Mouse (Mus musculus) intestine, embryonic 14.5 days (tissue): ENCODE measurements at regions not wholly inside any gene's neighbourhood (a gene's known extent, or its start where the extent isn't known, plus 50 kb on each side); places are given as distances from the start of the nearest gene placed in this dataset.
"Not testable (repeated sequence)": the region's sequence is repeated elsewhere in the genome, so short reads cannot be mapped to it uniquely, and the experiment has no call there.

Experiments used
- ATAC-seq: fragments of 200-750 bp; cut with Nextera tagmentation; replicated peaks from 2 replicates; pipeline ENCODE4 v1.8.0; 2017; ENCODE audit warnings: low read depth, moderate number of reproducible peaks, moderate TSS enrichment, moderate library complexity; ENCODE audit not compliant: low FRiP score, low TSS enrichment
- DNase-seq: peaks from one replicate; pipeline ENCODE4 v3.0.0-alpha.2; 2018; ENCODE audit warnings: low spot score
- H3K27ac ChIP-seq: fragments of 300-500 bp; sonication (generic); 2 replicates; pipeline ENCODE4 v1.5.1; 2014; ENCODE audit warnings: low read depth, mild to moderate bottlenecking, control low read depth
- H3K27me3 ChIP-seq: fragments of 300-500 bp; sonication (generic); replicated peaks from 2 replicates; pipeline ENCODE4 v1.6.1; 2014; ENCODE audit warnings: low read length, control low read depth; ENCODE audit not compliant: control insufficient read depth, insufficient read depth
- H3K36me3 ChIP-seq: fragments of 300-500 bp; sonication (generic); 2 replicates; pipeline ENCODE4 v1.6.1; 2014; ENCODE audit warnings: low read length, control low read depth; ENCODE audit not compliant: control insufficient read depth, insufficient read depth
- H3K4me1 ChIP-seq: fragments of 300-500 bp; sonication (generic); replicated peaks from 2 replicates; pipeline ENCODE4 v1.6.1; 2014; ENCODE audit warnings: low read length, control low read depth, mixed read lengths; ENCODE audit not compliant: control insufficient read depth, insufficient read depth
- H3K4me2 ChIP-seq: fragments of 300-500 bp; sonication (generic); 2 replicates; pipeline ENCODE4 v1.6.1; 2014; ENCODE audit warnings: low read length
- H3K4me3 ChIP-seq: fragments of 300-500 bp; sonication (generic); 2 replicates; pipeline ENCODE4 v1.5.1; 2014; ENCODE audit warnings: low read depth, low read length, control low read depth, mixed read lengths
- H3K9ac ChIP-seq: fragments of 300-500 bp; sonication (generic); 2 replicates; pipeline ENCODE4 v1.6.1; 2014; ENCODE audit warnings: mild to moderate bottlenecking, low read length
- H3K9me3 ChIP-seq: fragments of 300-500 bp; sonication (generic); 2 replicates; pipeline ENCODE4 v1.6.1; 2016; ENCODE audit warnings: low read length, control low read depth; ENCODE audit not compliant: control insufficient read depth
- WGBS: fragments of 180-500 bp; shearing (Covaris S2); extraction: QIAGEN DNeasy Blood & Tissue Kit; methylation state at CpG from one replicate; pipeline ENCODE4 v1.1.7; 2014; 5-methylcytosine and 5-hydroxymethylcytosine counted together

DNA sequence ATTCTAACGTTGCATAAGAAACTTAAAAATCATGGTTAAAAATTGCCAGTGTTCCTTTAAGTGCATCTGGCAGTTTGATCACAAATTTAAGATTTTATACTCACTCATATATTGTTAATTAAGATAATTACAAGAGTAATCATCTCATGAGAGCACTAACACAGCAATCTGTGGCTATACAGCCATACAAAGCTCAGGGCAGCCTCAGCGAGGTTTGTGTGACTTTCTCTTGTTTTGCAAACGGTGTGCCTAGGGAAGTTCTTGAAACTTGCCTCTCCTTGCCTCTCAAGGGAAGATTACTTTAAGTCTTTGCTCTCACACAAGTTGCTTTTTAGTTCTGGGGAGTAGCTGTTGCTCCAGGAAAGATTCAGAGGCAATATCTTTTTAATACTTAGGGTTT is 58.1 kb upstream of the Slc1a4 start:
- H3K4me2 ChIP-seq, result no peak overlapping the region
- no peak for ATAC-seq
- 77% methylated on average over 3 of the region's 3 CpGs for WGBS

DNA sequence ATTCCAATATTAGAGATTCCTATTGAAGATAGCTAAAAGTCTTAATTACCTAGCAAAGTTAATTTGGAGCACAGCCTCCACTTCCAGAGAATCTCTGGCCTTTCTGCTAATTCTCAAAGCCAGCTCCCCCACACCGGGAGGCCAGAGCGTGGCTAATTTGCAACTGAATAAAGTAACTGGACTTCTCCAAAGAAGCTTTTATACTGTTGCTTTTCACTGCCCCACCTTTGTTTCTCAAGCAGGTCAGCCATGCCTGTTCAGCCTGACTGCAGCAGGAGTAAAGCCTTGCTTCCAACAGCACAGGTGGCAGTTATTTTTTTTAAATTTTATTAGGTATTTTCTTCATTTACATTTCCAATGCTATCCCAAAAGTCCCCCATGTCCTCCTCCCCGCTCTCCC is 60.8 kb upstream of the Slc1a4 start:
- not testable (repeated sequence) for H3K27me3 ChIP-seq, H3K9me3 ChIP-seq, H3K36me3 ChIP-seq, H3K9ac ChIP-seq, ATAC-seq, H3K4me2 ChIP-seq, H3K4me3 ChIP-seq, H3K4me1 ChIP-seq, DNase-seq, H3K27ac ChIP-seq
- WGBS, result 89% methylated on average over 3 of the region's 3 CpGs

More for the DNA sequence above, 58.1 kb upstream of the Slc1a4 start:
- Histone ChIP-seq H3K9me3 (0 out of 2 replicates have a peak, but pooled peaks cover 6% of the 10 kb centered on the region), H3K4me1 (no peaks in the 10 kb centered on the region), H3K4me3 (no peak overlapping the region), H3K9ac (no peak overlapping the region), H3K27me3 (no peaks in the 10 kb centered on the region), H3K27ac (no peak overlapping the region), H3K36me3 (no peaks in the 10 kb centered on the region)
- no peak for DNase-seq

GRCm38 (mm10) chr11:20393807-20394206 is 61.3 kb upstream of the Slc1a4 start:
- DNase-seq, H3K9me3 ChIP-seq, ATAC-seq, H3K36me3 ChIP-seq, H3K27me3 ChIP-seq, H3K27ac ChIP-seq, H3K4me2 ChIP-seq, H3K9ac ChIP-seq, H3K4me1 ChIP-seq, H3K4me3 ChIP-seq: not testable (repeated sequence)
- 93% methylated on average over 3 of the region's 3 CpGs for WGBS

- whole genome bisulfite sequencing, result 84% methylated on average over 7 of the region's 7 CpGs
- Histone ChIP-seq H3K27me3 (no peaks in the 10 kb centered on the region), H3K4me3 (no peak overlapping the region), H3K27ac (no peak overlapping the region), H3K4me1 (no peaks in the 10 kb centered on the region), H3K36me3 (no peaks in the 10 kb centered on the region), H3K9ac (no peak overlapping the region), H3K9me3 (no peaks in the 10 kb centered on the region), H3K4me2 (no peak overlapping the region)
- ATAC-seq (no peak), DNase-seq (no peak)
Observed at GRCm38 (mm10) chr11:20395848-20396203, 63.3 kb upstream of the Slc1a4 start.

GRCm38 (mm10) chr11:20396204-20396848 is 63.8 kb upstream of the Slc1a4 start:
- no peaks in the 10 kb centered on the region for H3K27me3 ChIP-seq
- ATAC-seq (0 out of 2 replicates have a peak, but pooled peaks have one; percentile 32), DNase-seq (no peak)
- no peaks in the 10 kb centered on the region for H3K4me1 ChIP-seq
- H3K36me3 ChIP-seq, result no peaks in the 10 kb centered on the region
- WGBS, result 69% methylated on average over 11 of the region's 11 CpGs
- H3K27ac ChIP-seq, result no peak overlapping the region
- no peak overlapping the region for H3K4me3 ChIP-seq
- H3K9ac ChIP-seq, result no peak overlapping the region
- H3K9me3 ChIP-seq, result no peaks in the 10 kb centered on the region
- H3K4me2 ChIP-seq, result no peak overlapping the region

DNA sequence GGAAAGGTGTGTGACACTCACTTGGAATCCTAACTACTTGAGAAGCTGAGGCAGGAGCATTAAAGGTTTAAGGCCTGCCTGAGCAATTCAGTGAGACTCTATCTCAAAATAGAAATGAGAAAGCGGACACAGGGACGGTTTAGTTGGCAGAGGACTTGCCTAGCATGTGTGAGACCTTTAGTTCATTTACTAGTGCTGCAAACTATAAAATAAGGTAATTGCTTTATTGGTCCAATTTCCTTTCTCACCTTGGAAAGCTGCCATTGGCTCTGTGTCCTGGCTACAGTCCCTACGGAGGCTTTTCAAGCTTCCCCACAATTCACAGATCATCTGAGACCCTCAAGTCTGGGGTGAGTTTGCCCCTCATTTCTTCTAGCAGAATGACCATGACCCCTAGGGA is 64.4 kb upstream of the Slc1a4 start:
- no peak overlapping the region for H3K4me3 ChIP-seq
- no peaks in the 10 kb centered on the region for H3K4me1 ChIP-seq
- H3K27ac ChIP-seq, result no peak overlapping the region
- H3K9me3 ChIP-seq, result no peaks in the 10 kb centered on the region
- DNase-seq, result no peak
- H3K9ac ChIP-seq, result no peak overlapping the region
- no peaks in the 10 kb centered on the region for H3K27me3 ChIP-seq
- no peak for ATAC-seq
- WGBS, result 68% methylated on average over 3 of the region's 3 CpGs
- no peak overlapping the region for H3K4me2 ChIP-seq
- H3K36me3 ChIP-seq, result no peaks in the 10 kb centered on the region

GRCm38 (mm10) chr11:20400302-20401234 is 68.1 kb upstream of the Slc1a4 start:
- no peaks in the 10 kb centered on the region for H3K4me1 ChIP-seq
- ATAC-seq (peak; percentile 80), DNase-seq (peak; percentile 91)
- peak overlapping the region; percentile 14; the same call in 1 of the 2 replicates for H3K9ac ChIP-seq
- H3K36me3 ChIP-seq, result no peaks in the 10 kb centered on the region
- H3K27ac ChIP-seq, result no peak overlapping the region
- no peaks in the 10 kb centered on the region for H3K27me3 ChIP-seq
- no peaks in the 10 kb centered on the region for H3K9me3 ChIP-seq
- peak overlapping the region; percentile 54 for H3K4me2 ChIP-seq
- 12% methylated on average over 32 of the region's 32 CpGs for WGBS
- peak overlapping the region; percentile 19; the same call in 1 of the 2 replicates for H3K4me3 ChIP-seq

DNA sequence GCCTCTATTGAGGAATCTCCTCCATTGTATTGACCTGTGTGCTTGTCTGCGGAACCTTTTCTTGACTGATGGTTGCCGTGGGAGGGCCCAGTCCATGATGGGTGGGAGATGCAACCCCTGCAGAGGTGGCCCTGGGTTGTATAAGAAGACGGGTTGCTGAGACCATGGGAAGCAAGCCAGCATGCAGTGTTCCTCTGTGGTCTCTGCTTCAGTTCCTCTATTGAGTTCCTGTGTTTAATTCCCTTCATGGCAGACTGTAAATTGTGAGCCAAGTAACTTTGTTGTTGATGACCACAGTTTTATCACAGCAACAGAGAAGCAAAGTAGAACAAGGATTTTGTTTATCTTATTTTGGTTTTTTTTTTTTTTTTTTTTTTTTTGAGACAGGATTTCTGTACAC is 70.9 kb upstream of the Slc1a4 start:
- 79% methylated on average over 3 of the region's 3 CpGs for WGBS
- H3K4me3 ChIP-seq, result no peak overlapping the region

More for the DNA sequence above, 70.9 kb upstream of the Slc1a4 start:
- no peaks in the 10 kb centered on the region for H3K27me3 ChIP-seq
- H3K36me3 ChIP-seq, result no peaks in the 10 kb centered on the region
- no peak overlapping the region for H3K9ac ChIP-seq
- no peak overlapping the region for H3K4me2 ChIP-seq
- DNase-seq (no peak), ATAC-seq (no peak)
- no peaks in the 10 kb centered on the region for H3K4me1 ChIP-seq
- no peaks in the 10 kb centered on the region for H3K9me3 ChIP-seq
- H3K27ac ChIP-seq, result no peak overlapping the region
